Mouse (Mus musculus): ENCODE measurements around the gene Olfr1511. TPM values are rescaled to one million over a fixed set of nuclear protein-coding genes. Genes with fewer than 3 reads are reported as not detected.
"Not testable (repeated sequence)": the region's sequence is repeated elsewhere in the genome, so short reads cannot be mapped to it uniquely, and the experiment has no call there.

The Olfr1511 gene
- polyA plus RNA-seq (2012; rRNA removed): not detected in 2 replicates

DNA sequence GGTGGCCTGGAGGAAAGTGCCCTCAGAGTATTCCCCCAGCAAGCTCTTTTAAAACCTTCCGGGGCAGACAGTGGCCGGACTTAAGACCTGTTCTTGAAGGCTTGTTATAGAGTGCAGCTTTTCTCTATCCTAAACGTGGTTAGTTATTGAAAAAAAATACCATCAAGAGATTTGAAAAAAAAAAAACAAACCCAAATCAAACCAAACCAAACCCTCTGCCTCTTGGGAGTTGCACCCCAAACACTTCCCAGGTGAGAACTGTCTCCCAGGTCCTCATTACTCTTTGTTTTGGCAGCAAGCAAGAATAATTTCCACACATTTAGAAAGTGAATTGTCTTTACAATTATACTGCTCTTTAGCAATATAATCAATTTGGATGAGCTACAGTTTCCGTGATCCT, at the start of gene Olfr1511:
Olfr1511 (minus strand) TSS at position 101 of the 400 bp plus-strand sequence.
- TF ChIP-seq CTCF (conservative IDR thresholded peaks at IDR 0.05; ENCODE audit: insufficient read depth, insufficient read length, low read depth, low read length) (no peak), POLR2A (IDR thresholded peaks at IDR 0.05; ENCODE audit: low read depth, low read length) (no peak)
- no peak within 1 kb of the TSS for H3K27ac ChIP-seq (ENCODE audit: insufficient read depth, low read depth, low read length)
- H3K27me3 ChIP-seq (replicated peaks; ENCODE audit: control insufficient read depth, insufficient read depth, low read length): no peaks in the 10 kb centered on the region
- H3K36me3 ChIP-seq (ENCODE audit: control insufficient read depth, insufficient read depth, low read length): no peaks in the 10 kb centered on the region
- H3K4me3 ChIP-seq (ENCODE audit: insufficient read depth, low read depth, low read length): no peak within 1 kb of the TSS
- DNase-seq: no peak
- H3K4me1 ChIP-seq (ENCODE audit: control insufficient read depth, insufficient read depth, low read length): no peaks in the 10 kb centered on the region
- 79% methylated on average over 4 of the region's 4 CpGs for WGBS

- no peak for DNase-seq
- Histone ChIP-seq H3K4me1 (ENCODE audit: control insufficient read depth, insufficient read depth, low read length) (no peaks in the 10 kb centered on the region), H3K4me3 (ENCODE audit: insufficient read depth, low read depth, low read length) (no peak within 1 kb of the TSS), H3K27ac (ENCODE audit: insufficient read depth, low read depth, low read length) (no peak within 1 kb of the TSS), H3K27me3 (replicated peaks; ENCODE audit: control insufficient read depth, insufficient read depth, low read length) (no peaks in the 10 kb centered on the region; the same call in 1 of the 2 replicates), H3K36me3 (ENCODE audit: control insufficient read depth, insufficient read depth, low read length) (no peaks in the 10 kb centered on the region)
- no peak for TF ChIP-seq CTCF (conservative IDR thresholded peaks at IDR 0.05; ENCODE audit: insufficient read depth, insufficient read length, low read depth, low read length)
- TF ChIP-seq POLR2A (IDR thresholded peaks at IDR 0.05; ENCODE audit: low read depth, low read length): no peak
Observed at GRCm38 (mm10) chr14:52442690-52443089, 45.5 kb upstream of the Olfr1511 start, which contains the start of gene Olfr1509. Olfr1509 (plus strand) TSS chr14:52442990.

DNA sequence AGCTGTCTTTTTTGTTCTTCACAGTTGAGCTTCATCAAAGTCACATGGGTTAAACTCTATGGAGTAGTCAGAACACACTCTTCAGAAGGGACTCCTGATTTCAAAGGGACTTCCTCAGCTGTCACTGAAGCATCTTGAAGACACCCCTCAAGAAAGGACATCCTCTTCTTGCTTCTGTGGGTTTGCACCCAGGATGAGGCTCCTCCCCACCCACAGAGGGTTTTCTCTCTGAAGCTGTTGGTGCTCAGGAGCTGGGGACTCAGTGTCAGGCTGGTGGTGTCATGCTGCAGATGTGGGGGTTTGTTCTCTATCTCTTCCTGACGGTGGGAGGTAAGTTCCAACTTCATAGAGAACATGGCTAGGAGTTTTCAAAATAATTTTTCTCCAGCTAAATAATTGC, 30.5 kb upstream of the Olfr1511 start:
- Histone ChIP-seq H3K27ac (ENCODE audit: insufficient read depth, low read depth, low read length) (no peak overlapping the region), H3K36me3 (ENCODE audit: control insufficient read depth, insufficient read depth, low read length) (no peaks in the 10 kb centered on the region), H3K4me3 (ENCODE audit: insufficient read depth, low read depth, low read length) (no peak overlapping the region), H3K4me1 (ENCODE audit: control insufficient read depth, insufficient read depth, low read length) (no peaks in the 10 kb centered on the region), H3K27me3 (replicated peaks; ENCODE audit: control insufficient read depth, insufficient read depth, low read length) (no peaks in the 10 kb centered on the region)
- WGBS: 92% methylated on average over 1 of the region's 1 CpGs
- DNase-seq: no peak
- no peak for TF ChIP-seq POLR2A (IDR thresholded peaks at IDR 0.05; ENCODE audit: low read depth, low read length)
- TF ChIP-seq CTCF (conservative IDR thresholded peaks at IDR 0.05; ENCODE audit: insufficient read depth, insufficient read length, low read depth, low read length): no peak

DNA sequence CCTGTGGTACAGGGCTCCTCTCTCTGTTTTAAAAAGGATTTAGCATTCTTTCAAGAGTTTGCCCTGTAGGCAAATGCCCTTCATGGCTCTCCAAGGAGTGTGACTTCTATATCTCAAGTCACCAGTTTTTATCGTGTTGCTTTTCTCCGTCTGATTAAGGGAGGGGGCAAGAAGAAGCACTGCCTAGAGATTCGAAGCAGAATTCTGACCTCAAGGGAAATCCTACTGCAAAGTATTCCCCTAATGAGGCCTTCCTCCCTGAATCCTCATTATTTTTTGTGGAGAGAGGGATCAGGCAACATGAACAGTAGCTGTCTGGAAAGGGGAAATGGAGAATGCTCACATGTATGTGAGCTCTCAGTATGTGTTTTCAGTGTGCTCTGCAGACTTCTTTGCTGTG, 17.1 kb upstream of the Olfr1511 start, which contains the start of gene Olfr1510:
Olfr1510 (minus strand) TSS at position 101 of the 400 bp plus-strand sequence.
- 93% methylated on average over 3 of the region's 3 CpGs for WGBS
- Histone ChIP-seq H3K36me3 (ENCODE audit: control insufficient read depth, insufficient read depth, low read length) (no peaks in the 10 kb centered on the region), H3K4me3 (ENCODE audit: insufficient read depth, low read depth, low read length) (no peak within 1 kb of the TSS), H3K27ac (ENCODE audit: insufficient read depth, low read depth, low read length) (no peak within 1 kb of the TSS), H3K4me1 (ENCODE audit: control insufficient read depth, insufficient read depth, low read length) (no peaks in the 10 kb centered on the region), H3K27me3 (replicated peaks; ENCODE audit: control insufficient read depth, insufficient read depth, low read length) (no peaks in the 10 kb centered on the region)
- TF ChIP-seq CTCF (conservative IDR thresholded peaks at IDR 0.05; ENCODE audit: insufficient read depth, insufficient read length, low read depth, low read length): no peak
- TF ChIP-seq POLR2A (IDR thresholded peaks at IDR 0.05; ENCODE audit: low read depth, low read length): no peak
- DNase-seq: no peak

DNA sequence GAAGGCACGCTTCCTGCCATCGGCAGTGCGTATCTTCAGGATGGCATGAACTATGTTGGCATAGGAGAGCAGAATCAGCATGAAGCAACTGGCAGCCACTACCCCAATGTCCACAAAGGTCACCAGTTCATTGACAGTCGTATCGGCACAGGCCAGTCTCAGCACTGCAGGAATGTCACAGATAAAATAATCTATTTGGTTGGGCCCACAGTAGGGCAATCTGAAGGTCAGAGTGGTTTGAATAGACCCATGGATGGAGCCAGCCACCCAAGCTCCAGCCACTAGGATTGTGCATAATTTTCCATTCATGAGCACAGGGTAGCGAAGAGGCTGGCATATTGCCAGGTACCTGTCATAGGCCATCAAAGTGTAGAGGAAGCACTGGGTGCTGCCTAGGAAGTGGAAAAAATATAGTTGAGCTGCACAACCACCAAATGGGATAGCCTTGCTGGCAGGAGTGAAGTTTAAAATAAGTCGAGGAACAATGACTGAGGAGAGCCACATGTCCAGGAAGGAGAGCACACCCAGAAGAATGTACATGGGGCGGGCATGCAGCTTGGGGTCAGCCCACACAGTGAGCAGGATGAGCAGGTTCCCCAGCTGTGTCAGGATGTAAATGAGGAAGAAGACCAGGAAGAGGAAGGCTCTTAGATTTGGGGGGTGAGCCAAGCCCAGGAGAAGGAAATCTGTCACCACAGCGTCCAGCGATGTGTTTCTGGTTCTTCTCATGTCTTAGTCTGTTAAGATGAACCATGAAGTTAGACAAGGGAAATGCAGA, 13.2 kb upstream of the Olfr1511 start:
- not testable (repeated sequence) for H3K27ac ChIP-seq (ENCODE audit: insufficient read depth, low read depth, low read length); H3K36me3 ChIP-seq (ENCODE audit: control insufficient read depth, insufficient read depth, low read length); H3K27me3 ChIP-seq (replicated peaks; ENCODE audit: control insufficient read depth, insufficient read depth, low read length); H3K4me3 ChIP-seq (ENCODE audit: insufficient read depth, low read depth, low read length); H3K4me1 ChIP-seq (ENCODE audit: control insufficient read depth, insufficient read depth, low read length); DNase-seq
- 62% methylated on average over 7 of the region's 10 CpGs for WGBS

GRCm38 (mm10) chr14:52390084-52390848, 6.9 kb downstream of the Olfr1511 start:
- WGBS: 68% methylated on average over 9 of the region's 9 CpGs
- not testable (repeated sequence) for H3K4me3 ChIP-seq (ENCODE audit: insufficient read depth, low read depth, low read length); H3K4me1 ChIP-seq (ENCODE audit: control insufficient read depth, insufficient read depth, low read length); H3K27me3 ChIP-seq (replicated peaks; ENCODE audit: control insufficient read depth, insufficient read depth, low read length); H3K36me3 ChIP-seq (ENCODE audit: control insufficient read depth, insufficient read depth, low read length); H3K27ac ChIP-seq (ENCODE audit: insufficient read depth, low read depth, low read length)
- DNase-seq: peak; percentile 1

GRCm38 (mm10) chr14:52379068-52379467, 18.1 kb downstream of the Olfr1511 start, which contains the start of gene Olfr1512:
Olfr1512 (minus strand) TSS chr14:52379168.
- WGBS: 76% methylated on average over 2 of the region's 2 CpGs
- no peak for DNase-seq
- TF ChIP-seq CTCF (conservative IDR thresholded peaks at IDR 0.05; ENCODE audit: insufficient read depth, insufficient read length, low read depth, low read length): no peak
- no peak for TF ChIP-seq POLR2A (IDR thresholded peaks at IDR 0.05; ENCODE audit: low read depth, low read length)

More at GRCm38 (mm10) chr14:52379068-52379467, 18.1 kb downstream of the Olfr1511 start, which contains the start of gene Olfr1512:
- no peak within 1 kb of the TSS for H3K27ac ChIP-seq (ENCODE audit: insufficient read depth, low read depth, low read length)
- H3K27me3 ChIP-seq (replicated peaks; ENCODE audit: control insufficient read depth, insufficient read depth, low read length): no peaks in the 10 kb centered on the region
- H3K4me1 ChIP-seq (ENCODE audit: control insufficient read depth, insufficient read depth, low read length): no peaks in the 10 kb centered on the region
- no peak within 1 kb of the TSS for H3K4me3 ChIP-seq (ENCODE audit: insufficient read depth, low read depth, low read length)
- no peaks in the 10 kb centered on the region for H3K36me3 ChIP-seq (ENCODE audit: control insufficient read depth, insufficient read depth, low read length)

Data from kidney, adult 2 months (tissue).